Mouse (Mus musculus): Measurements from ENCODE around the gene Psmd1. TPM values are rescaled to one million over a fixed set of nuclear protein-coding genes. Genes with fewer than 3 reads are reported as not detected.
A peak's percentile ranks its signal among the peaks of the same experiment; 100 is the strongest.

Psmd1 gene
- total and polyA plus RNA-seq, 3 experiments: 42.8 to 200 (median 172) TPM

DNA sequence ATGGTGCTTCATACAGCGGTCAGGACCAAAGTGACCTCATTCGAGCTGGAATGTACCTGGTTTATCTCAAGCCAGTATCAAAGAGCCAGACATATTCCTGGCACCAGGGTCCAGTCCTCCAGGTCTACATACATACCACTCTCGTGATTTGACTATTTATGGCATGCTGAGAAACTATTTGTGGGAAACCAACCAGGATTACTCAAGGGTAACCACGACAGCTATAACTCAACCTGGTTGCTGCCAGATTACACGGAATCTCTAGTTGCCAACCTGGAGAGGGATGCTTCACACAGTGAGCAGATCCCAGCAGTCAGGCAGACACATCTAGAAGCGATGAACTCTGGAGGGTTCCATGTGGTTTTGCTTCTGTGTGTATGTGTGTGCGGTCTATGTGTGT is 87.2 kb downstream of the Psmd1 start:
- TF ChIP-seq GATA1 (IDR thresholded peaks at IDR 0.05; ENCODE audit: borderline replicate concordance, low read length): no peak
- no peak for TF ChIP-seq CTCF (IDR thresholded peaks at IDR 0.05; ENCODE audit: low read depth, low read length)
- no peak for TF ChIP-seq POLR2AphosphoS5 (IDR thresholded peaks at IDR 0.05; ENCODE audit: insufficient replicate concordance, low read depth, low read length)
- no peak for TF ChIP-seq GATA2 (IDR thresholded peaks at IDR 0.05; ENCODE audit: borderline replicate concordance, low read depth, low read length)
- no peak for TF ChIP-seq TAL1 (conservative IDR thresholded peaks at IDR 0.05; ENCODE audit: low read depth, low read length)
- Histone ChIP-seq H3K36me3 (replicated peaks) (peaks cover 6% of the 10 kb centered on the region), H3K4me1 (ENCODE audit: insufficient read depth, low read depth, low read length) (peaks cover 23% of the 10 kb centered on the region), H3K4me3 (ENCODE audit: low read depth, low read length) (no peak overlapping the region), H3K9me3 (replicated peaks) (no peaks in the 10 kb centered on the region), H3K27me3 (ENCODE audit: insufficient read depth, low read length) (peaks cover 12% of the 10 kb centered on the region)
- DNase-seq (ENCODE audit: low spot score) (no peak), ATAC-seq (ENCODE audit: extremely low read depth, insufficient number of reproducible peaks, low FRiP score, poor library complexity, severe bottlenecking) (no peak)

DNA sequence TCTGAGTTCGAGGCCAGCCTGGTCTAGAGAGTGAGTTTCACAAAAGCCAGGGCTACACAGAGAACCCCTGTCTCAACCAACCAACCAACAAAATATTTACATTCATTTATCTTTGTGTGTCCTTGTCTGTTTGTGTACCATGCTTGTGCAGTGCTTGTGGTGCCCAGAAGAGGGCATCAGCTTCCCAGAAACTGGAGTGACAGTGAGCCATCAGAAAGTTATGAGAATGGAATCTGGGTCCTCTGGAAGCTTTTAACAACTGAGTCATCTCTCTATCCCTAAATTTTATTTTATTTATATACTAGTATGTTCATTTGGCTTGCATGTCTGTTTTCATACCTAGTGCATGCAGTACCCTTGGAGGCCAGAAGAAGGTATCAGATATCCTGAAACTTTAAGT is 88.4 kb downstream of the Psmd1 start:
- DNase-seq (ENCODE audit: low spot score): no peak

GRCm38 (mm10) chr1:86154133-86154823 is 90.1 kb downstream of the Psmd1 start, which contains the start of gene Armc9:
TSS of gene Armc9 (plus strand) at chr1:86154780.
- peak; percentile 100 for DNase-seq (ENCODE audit: low spot score)
- ATAC-seq (ENCODE audit: extremely low read depth, insufficient number of reproducible peaks, low FRiP score, poor library complexity, severe bottlenecking): peak; percentile 97
- H3K36me3 ChIP-seq (replicated peaks): peaks cover 31% of the 10 kb centered on the region
- peak within 1 kb of the TSS; percentile 78 for H3K4me3 ChIP-seq (ENCODE audit: low read depth, low read length)
- TF ChIP-seq POLR2AphosphoS5 (IDR thresholded peaks at IDR 0.05; ENCODE audit: insufficient replicate concordance, low read depth, low read length): no peak
- TF ChIP-seq GATA1 (IDR thresholded peaks at IDR 0.05; ENCODE audit: borderline replicate concordance, low read length): no peak
- TF ChIP-seq GATA2 (IDR thresholded peaks at IDR 0.05; ENCODE audit: borderline replicate concordance, low read depth, low read length): no peak
- no peak for TF ChIP-seq CTCF (IDR thresholded peaks at IDR 0.05; ENCODE audit: low read depth, low read length)
- TF ChIP-seq TAL1 (conservative IDR thresholded peaks at IDR 0.05; ENCODE audit: low read depth, low read length): no peak
- H3K4me1 ChIP-seq (ENCODE audit: insufficient read depth, low read depth, low read length): peaks cover 21% of the 10 kb centered on the region
- peaks cover 3% of the 10 kb centered on the region; the same call in 1 of the 2 replicates for H3K27me3 ChIP-seq (ENCODE audit: insufficient read depth, low read length)
- no peaks in the 10 kb centered on the region for H3K9me3 ChIP-seq (replicated peaks)

More for the DNA sequence above, 88.4 kb downstream of the Psmd1 start:
- Histone ChIP-seq H3K4me1 (ENCODE audit: insufficient read depth, low read depth, low read length) (peaks cover 23% of the 10 kb centered on the region), H3K36me3 (replicated peaks) (peaks cover 17% of the 10 kb centered on the region), H3K27me3 (ENCODE audit: insufficient read depth, low read length) (peaks cover 11% of the 10 kb centered on the region), H3K9me3 (replicated peaks) (no peaks in the 10 kb centered on the region), H3K4me3 (ENCODE audit: low read depth, low read length) (no peak overlapping the region)
- TF ChIP-seq GATA1 (IDR thresholded peaks at IDR 0.05; ENCODE audit: borderline replicate concordance, low read length) (no peak), CTCF (IDR thresholded peaks at IDR 0.05; ENCODE audit: low read depth, low read length) (peak; percentile 40; the same call in 1 of the 2 replicates), GATA2 (IDR thresholded peaks at IDR 0.05; ENCODE audit: borderline replicate concordance, low read depth, low read length) (no peak), TAL1 (conservative IDR thresholded peaks at IDR 0.05; ENCODE audit: low read depth, low read length) (no peak), POLR2AphosphoS5 (IDR thresholded peaks at IDR 0.05; ENCODE audit: insufficient replicate concordance, low read depth, low read length) (no peak)
- no peak for ATAC-seq (ENCODE audit: extremely low read depth, insufficient number of reproducible peaks, low FRiP score, poor library complexity, severe bottlenecking)

DNA sequence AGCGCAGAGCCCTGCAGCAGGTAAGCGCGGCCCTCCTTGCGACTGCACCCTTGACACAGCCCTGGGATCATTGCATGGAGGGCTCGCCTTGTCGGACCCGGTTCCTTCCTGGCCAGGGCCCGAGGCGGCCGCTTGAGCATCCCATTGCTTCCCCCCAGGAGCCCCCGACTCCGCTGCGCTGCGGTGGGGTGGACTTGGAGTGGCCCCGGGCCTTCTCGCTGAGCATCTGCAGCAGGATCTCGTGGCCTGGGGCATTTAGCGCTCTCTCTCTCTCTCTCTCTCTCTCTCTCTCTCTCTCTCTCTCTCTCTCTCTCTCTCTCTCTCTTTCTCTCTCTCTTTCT is 90.6 kb downstream of the Psmd1 start:
- ATAC-seq (ENCODE audit: extremely low read depth, insufficient number of reproducible peaks, low FRiP score, poor library complexity, severe bottlenecking) (no peak), DNase-seq (ENCODE audit: low spot score) (no peak)
- H3K4me1 ChIP-seq (ENCODE audit: insufficient read depth, low read depth, low read length): peaks cover 21% of the 10 kb centered on the region
- no peaks in the 10 kb centered on the region for H3K27me3 ChIP-seq (ENCODE audit: insufficient read depth, low read length)
- no peaks in the 10 kb centered on the region for H3K9me3 ChIP-seq (replicated peaks)
- H3K4me3 ChIP-seq (ENCODE audit: low read depth, low read length): peak overlapping the region; percentile 78
- H3K36me3 ChIP-seq (replicated peaks): peaks cover 34% of the 10 kb centered on the region
- no peak for TF ChIP-seq GATA1 (IDR thresholded peaks at IDR 0.05; ENCODE audit: borderline replicate concordance, low read length)
- no peak for TF ChIP-seq POLR2AphosphoS5 (IDR thresholded peaks at IDR 0.05; ENCODE audit: insufficient replicate concordance, low read depth, low read length)
- TF ChIP-seq CTCF (IDR thresholded peaks at IDR 0.05; ENCODE audit: low read depth, low read length): no peak
- TF ChIP-seq TAL1 (conservative IDR thresholded peaks at IDR 0.05; ENCODE audit: low read depth, low read length): no peak
- TF ChIP-seq GATA2 (IDR thresholded peaks at IDR 0.05; ENCODE audit: borderline replicate concordance, low read depth, low read length): no peak

GRCm38 (mm10) chr1:86156075-86156474 is 91.9 kb downstream of the Psmd1 start:
- H3K36me3 ChIP-seq (replicated peaks): peaks cover 47% of the 10 kb centered on the region
- H3K4me3 ChIP-seq (ENCODE audit: low read depth, low read length): no peak overlapping the region
- peaks cover 21% of the 10 kb centered on the region for H3K4me1 ChIP-seq (ENCODE audit: insufficient read depth, low read depth, low read length)
- ATAC-seq (ENCODE audit: extremely low read depth, insufficient number of reproducible peaks, low FRiP score, poor library complexity, severe bottlenecking): no peak
- no peaks in the 10 kb centered on the region for H3K27me3 ChIP-seq (ENCODE audit: insufficient read depth, low read length)
- no peak for TF ChIP-seq POLR2AphosphoS5 (IDR thresholded peaks at IDR 0.05; ENCODE audit: insufficient replicate concordance, low read depth, low read length)
- TF ChIP-seq GATA1 (IDR thresholded peaks at IDR 0.05; ENCODE audit: borderline replicate concordance, low read length): no peak
- no peak for TF ChIP-seq CTCF (IDR thresholded peaks at IDR 0.05; ENCODE audit: low read depth, low read length)
- TF ChIP-seq GATA2 (IDR thresholded peaks at IDR 0.05; ENCODE audit: borderline replicate concordance, low read depth, low read length): no peak
- TF ChIP-seq TAL1 (conservative IDR thresholded peaks at IDR 0.05; ENCODE audit: low read depth, low read length): no peak
- DNase-seq (ENCODE audit: low spot score): no peak
- no peaks in the 10 kb centered on the region for H3K9me3 ChIP-seq (replicated peaks)

- H3K27me3 ChIP-seq (ENCODE audit: insufficient read depth, low read length): no peaks in the 10 kb centered on the region
- TF ChIP-seq TAL1 (conservative IDR thresholded peaks at IDR 0.05; ENCODE audit: low read depth, low read length) (no peak), POLR2AphosphoS5 (IDR thresholded peaks at IDR 0.05; ENCODE audit: insufficient replicate concordance, low read depth, low read length) (no peak), GATA2 (IDR thresholded peaks at IDR 0.05; ENCODE audit: borderline replicate concordance, low read depth, low read length) (no peak), GATA1 (IDR thresholded peaks at IDR 0.05; ENCODE audit: borderline replicate concordance, low read length) (no peak), CTCF (IDR thresholded peaks at IDR 0.05; ENCODE audit: low read depth, low read length) (no peak)
- no peaks in the 10 kb centered on the region for H3K9me3 ChIP-seq (replicated peaks)
- peaks cover 52% of the 10 kb centered on the region for H3K36me3 ChIP-seq (replicated peaks)
- DNase-seq (ENCODE audit: low spot score) (no peak), ATAC-seq (ENCODE audit: extremely low read depth, insufficient number of reproducible peaks, low FRiP score, poor library complexity, severe bottlenecking) (no peak)
- H3K4me3 ChIP-seq (ENCODE audit: low read depth, low read length): no peak overlapping the region
- peaks cover 21% of the 10 kb centered on the region for H3K4me1 ChIP-seq (ENCODE audit: insufficient read depth, low read depth, low read length)
Observed at GRCm38 (mm10) chr1:86156595-86156994, 92.4 kb downstream of the Psmd1 start.

All from G1E (cell line).